Mouse (Mus musculus) cerebellum, adult 2 months (tissue): ENCODE data around the gene Unc79.

Experiments
- CTCF ChIP-seq: fragments of 200-500 bp; IDR thresholded peaks from 2 replicates; pipeline ENCODE4 v1.5.1; 2011; ENCODE audit warnings: low read depth, mild to moderate bottlenecking, control low read depth, low read length, moderate library complexity, borderline replicate concordance; ENCODE audit not compliant: insufficient read depth
- POLR2A ChIP-seq: fragments of 200-500 bp; IDR thresholded peaks from 2 replicates; pipeline ENCODE4 v1.6.1; 2011; ENCODE audit warnings: low read length, control low read depth, borderline replicate concordance; ENCODE audit not compliant: insufficient read depth

- no peak for TF ChIP-seq POLR2A
- TF ChIP-seq CTCF = no peak
Measured at GRCm38 (mm10) chr12:103103601-103104000, 154.9 kb downstream of the Unc79 start.
